Mouse (Mus musculus) heart, adult 11 months (tissue): Measurements from ENCODE around the gene Fam193b.
"Not testable (repeated sequence)": the region's sequence is repeated elsewhere in the genome, so short reads cannot be mapped to it uniquely, and the experiment has no call there.

Source experiments
- DNase-seq: peaks from one replicate; pipeline ENCODE4 v3.0.0; 2022

Gene Fam193b

GRCm38 (mm10) chr13:55571027-55571751 lies at the start of gene Fam193b:
Gene Fam193b (minus strand): TSS chr13:55571120.
- DNase-seq, result peak; percentile 99

GRCm38 (mm10) chr13:55620275-55620674 lies 49.4 kb upstream of the Fam193b start:
- DNase-seq, result peak; percentile 82

- DNase-seq, result no peak
These were observed 48.4 kb upstream of the Fam193b start for GRCm38 (mm10) chr13:55619328-55619727.

GRCm38 (mm10) chr13:55613471-55613870 lies 42.6 kb upstream of the Fam193b start:
- no peak for DNase-seq

- no peak for DNase-seq
These were observed 41.1 kb upstream of the Fam193b start for GRCm38 (mm10) chr13:55611996-55612395.

DNA sequence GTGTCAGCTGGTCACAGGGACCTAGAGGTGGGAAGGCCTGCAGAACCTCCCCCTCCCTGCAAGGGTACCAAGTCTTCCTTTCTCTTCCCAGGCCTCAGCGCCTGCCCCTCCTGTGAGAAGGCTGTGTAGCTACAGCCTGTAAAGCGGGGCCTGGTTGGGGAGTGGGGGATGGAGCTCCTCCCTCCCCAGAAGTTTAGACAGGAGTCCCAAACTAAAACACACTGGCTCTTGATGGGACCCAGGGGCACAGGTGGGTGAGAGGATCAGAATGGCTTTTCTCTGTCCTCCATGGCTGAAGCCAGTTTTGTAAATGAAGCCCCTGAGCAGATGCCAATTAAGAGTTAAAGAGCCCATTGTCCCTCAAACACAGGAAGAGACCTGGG lies 36.7 kb upstream of the Fam193b start:
- peak; percentile 80 for DNase-seq

- DNase-seq, result peak; percentile 84
These were observed 36.1 kb upstream of the Fam193b start for GRCm38 (mm10) chr13:55606899-55607623.

- DNase-seq, result no peak
These were observed 33.7 kb upstream of the Fam193b start for GRCm38 (mm10) chr13:55604606-55605005.

DNA sequence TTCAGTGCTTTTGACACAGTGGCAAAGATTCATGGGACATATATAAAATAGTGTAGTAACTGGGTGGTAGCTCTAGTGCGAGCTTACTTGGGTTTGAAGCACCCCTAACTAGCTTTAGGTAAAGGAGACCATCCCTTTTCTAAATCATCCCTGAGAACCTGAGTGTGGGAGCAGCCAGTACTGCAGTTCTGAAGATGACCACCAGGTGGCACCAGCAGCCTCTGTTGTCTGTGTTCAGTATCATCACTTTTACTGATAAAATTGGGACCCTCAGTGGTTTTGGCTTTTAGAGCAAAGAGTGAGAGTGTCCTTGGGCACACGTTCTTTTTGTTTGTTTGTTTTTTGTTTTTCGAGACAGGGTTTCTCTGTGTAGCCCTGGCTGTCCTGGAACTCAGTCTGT lies 30.7 kb upstream of the Fam193b start:
- peak; percentile 95 for DNase-seq

GRCm38 (mm10) chr13:55600657-55601056 lies 29.7 kb upstream of the Fam193b start:
- peak; percentile 93 for DNase-seq

DNA sequence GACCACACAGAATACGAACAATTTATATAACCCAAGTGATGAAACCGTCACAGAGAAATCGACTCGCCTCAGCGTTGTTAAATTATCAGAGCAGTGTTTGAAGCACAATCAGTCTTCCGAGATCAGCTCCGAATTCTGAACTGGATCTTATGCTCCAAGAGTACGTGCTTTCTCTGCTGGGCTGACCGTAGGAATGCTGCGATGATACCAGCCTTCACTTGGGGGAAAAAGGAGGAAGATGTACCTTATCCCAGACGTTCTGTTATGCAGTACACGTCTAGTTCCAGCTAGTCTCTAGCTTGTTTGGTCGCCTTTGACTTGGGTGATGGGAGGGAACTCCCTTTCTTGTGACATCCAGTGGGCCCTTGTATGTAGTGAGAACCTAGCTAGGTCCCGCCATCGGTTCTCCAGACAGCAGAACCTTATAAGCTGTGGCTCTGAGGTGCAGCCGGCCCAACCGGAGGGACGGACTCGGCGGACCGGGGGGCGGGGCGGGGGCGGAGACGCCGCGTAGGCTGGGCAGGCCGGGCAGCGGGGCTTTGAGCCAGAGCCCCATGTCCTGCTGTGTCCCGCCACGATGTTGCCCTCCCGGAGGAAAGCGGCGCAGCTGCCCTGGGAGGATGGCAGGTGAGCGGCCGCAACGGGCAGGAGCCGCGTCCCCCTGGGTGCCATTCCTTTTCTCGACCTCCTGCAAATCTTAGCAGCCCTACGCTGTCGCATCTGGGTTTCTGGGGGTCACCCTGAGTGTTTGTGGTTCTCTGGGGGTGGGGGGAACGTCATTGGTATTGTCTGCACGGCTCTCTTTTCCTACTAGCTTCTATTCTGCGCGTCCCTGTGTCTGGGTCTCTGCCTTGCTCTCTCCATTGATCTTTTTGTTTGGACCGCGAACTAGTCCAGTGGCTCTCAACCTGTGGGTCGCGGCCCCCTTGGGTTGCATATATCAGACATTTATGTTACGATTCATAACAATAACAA lies 28.9 kb upstream of the Fam193b start, which contains the start of gene B4galt7:
B4galt7 (plus strand) TSS at position 331 of the 975 bp plus-strand sequence.
- DNase-seq, result peak; percentile 99

GRCm38 (mm10) chr13:55596802-55597201 lies 25.9 kb upstream of the Fam193b start:
- DNase-seq, result peak; percentile 81

- peak; percentile 93 for DNase-seq
These were observed 24.5 kb upstream of the Fam193b start for GRCm38 (mm10) chr13:55595375-55595774.

- no peak for DNase-seq
These were observed 22.4 kb upstream of the Fam193b start for GRCm38 (mm10) chr13:55593254-55593747.

DNA sequence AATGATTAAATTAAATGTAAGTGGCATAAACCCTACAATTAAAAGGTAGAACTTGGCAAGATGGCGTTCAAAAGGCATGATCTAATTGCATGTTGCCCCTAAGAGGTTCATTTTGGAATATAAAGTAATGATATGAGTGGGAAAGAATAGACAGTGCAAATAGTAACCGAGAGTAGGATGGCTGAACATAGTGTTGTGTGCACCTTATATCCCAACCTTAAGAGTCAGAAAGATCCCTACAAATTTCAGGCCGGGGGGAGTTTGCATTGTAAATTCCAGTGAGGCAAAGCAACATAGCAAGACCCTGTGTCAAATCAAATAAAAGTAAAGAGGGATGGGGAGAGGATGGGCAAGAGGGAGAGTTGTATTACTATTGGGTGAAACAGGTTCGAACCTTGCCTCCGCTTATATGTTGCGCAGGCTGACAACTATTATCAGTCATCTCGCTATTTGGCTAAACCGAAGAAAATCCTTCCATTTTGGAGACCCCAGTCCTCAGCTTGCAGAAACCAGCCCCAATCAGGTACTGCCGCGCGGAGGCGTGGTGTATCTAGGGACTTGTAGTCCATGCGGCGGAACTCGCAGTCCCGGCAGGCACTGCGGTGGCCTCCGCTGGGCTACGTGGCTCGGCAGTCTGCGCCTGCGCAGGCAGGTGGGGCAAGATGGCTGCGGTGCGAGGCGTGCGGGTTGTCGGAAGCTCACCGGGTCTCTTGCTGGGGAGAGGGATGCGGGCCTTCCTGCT lies 21.8 kb upstream of the Fam193b start:
- DNase-seq, result peak; percentile 99

- DNase-seq, result peak; percentile 83
These were observed 21.1 kb upstream of the Fam193b start for GRCm38 (mm10) chr13:55591961-55592490.

- peak; percentile 57 for DNase-seq
These were observed 7.2 kb upstream of the Fam193b start for GRCm38 (mm10) chr13:55578086-55578485.

DNA sequence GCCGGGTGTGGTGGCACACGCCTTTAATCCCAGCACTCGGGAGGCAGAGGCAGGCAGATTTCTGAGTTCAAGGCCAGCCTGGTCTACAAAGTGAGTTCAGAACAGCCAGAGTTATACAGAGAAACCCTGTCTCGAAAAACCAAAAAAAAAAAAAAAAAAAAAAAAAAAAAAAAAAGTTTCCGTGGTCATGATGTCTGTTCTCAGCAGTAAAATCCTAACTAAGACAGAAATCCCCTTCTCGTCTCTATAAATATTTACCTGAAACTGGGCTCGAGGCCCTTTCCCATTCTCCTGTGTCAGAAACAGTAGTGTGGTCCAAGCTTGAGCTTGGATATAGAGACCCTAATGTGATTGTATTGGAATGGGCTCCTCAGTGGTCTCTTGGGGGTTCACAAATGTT lies 6.0 kb upstream of the Fam193b start:
- DNase-seq, result not testable (repeated sequence)

- peak; percentile 81 for DNase-seq
These were observed 5.0 kb upstream of the Fam193b start for GRCm38 (mm10) chr13:55575932-55576331.

DNA sequence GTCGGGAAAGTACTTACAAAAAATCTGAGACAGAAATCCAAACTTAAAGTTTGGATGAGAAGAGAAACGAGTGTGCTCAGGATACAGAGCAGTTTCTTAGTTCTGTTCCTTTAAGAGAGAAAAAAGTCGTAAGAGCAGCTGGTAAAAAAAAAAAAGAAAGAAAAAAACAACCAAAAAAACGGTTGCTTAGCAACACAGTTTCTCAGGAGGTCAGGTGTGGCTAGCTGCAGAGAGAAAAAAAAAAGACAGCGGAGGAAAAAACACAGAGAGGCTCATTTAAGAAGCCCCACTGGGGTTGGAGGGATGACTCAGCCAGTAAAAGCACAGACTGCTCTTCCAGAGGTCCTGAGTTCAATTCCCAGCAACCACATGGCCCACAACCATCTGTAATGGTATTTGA lies 3.4 kb upstream of the Fam193b start:
- no peak for DNase-seq

- no peak for DNase-seq
These were observed 2.5 kb upstream of the Fam193b start, which contains the start of gene Tmed9 for GRCm38 (mm10) chr13:55573432-55573831. Gene Tmed9 (plus strand): TSS chr13:55573732.

DNA sequence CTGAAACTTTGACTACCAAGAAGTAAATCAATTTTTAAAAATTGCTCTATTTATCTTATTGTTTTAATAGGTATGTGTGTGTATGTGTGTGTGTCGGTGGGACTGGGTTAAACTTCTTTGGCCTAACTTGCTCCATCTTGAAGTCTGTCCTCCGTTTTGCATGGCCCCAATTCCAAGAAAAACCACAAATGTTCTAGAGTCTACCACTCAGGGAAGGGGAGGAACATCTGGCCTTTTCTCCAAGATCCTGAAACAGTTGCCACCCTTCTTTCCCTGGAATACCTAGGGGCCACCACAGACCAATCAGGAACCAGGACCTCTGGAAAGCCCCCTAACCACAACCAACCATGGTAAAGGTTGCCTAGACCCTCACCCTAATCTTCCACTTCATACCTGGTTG lies 1.1 kb upstream of the Fam193b start:
- peak; percentile 80 for DNase-seq
